10 mouse cellular contexts compared by ENCODE assay signal in genomic region chr9:4714086-4714485, GRCm38 (mm10).
"Had no signal": no experiment of that assay in that cellular context is flagged by ENCODE, and none has a peak within 500 bp of the region (broad histone marks: within the 10 kb centered on the region; RNA-seq: fewer than 3 reads in every experiment).

No protein-coding gene starts in this region.

- H3K9ac ChIP-seq: limb, embryonic 12.5 days; liver, embryonic 14.5 days; neural tube, embryonic 12.5 days had no signal

- H3K9me3 ChIP-seq: limb, embryonic 12.5 days; neural tube, embryonic 12.5 days had no signal

- H3K4me2 ChIP-seq: limb, embryonic 12.5 days; neural tube, embryonic 12.5 days had no signal

- H3K36me3 ChIP-seq: limb, embryonic 12.5 days; neural tube, embryonic 12.5 days had no signal

- DNase-seq: kidney, postnatal 36 days; layer of hippocampus, adult 9-11 months; liver; lung, adult 18-20 months; thymus, postnatal 4 days had no signal

- H3K4me3 ChIP-seq: limb, embryonic 12.5 days; neural tube, embryonic 12.5 days had no signal

- H3K27me3 ChIP-seq: limb, embryonic 12.5 days; neural tube, embryonic 12.5 days had no signal

- H3K4me1 ChIP-seq: limb, embryonic 12.5 days; neural tube, embryonic 12.5 days had no signal

- H3K27ac ChIP-seq: kidney, postnatal 0 days; limb, embryonic 12.5 days; liver, embryonic 14.5 days; neural tube, embryonic 12.5 days; stomach, postnatal 0 days had no signal
